Mouse (Mus musculus): ENCODE data around the gene Jam3. TPM values are rescaled to one million over a fixed set of nuclear protein-coding genes. Genes with fewer than 3 reads are reported as not detected.

Jam3 gene
- polyA plus RNA-seq, 1 experiment from 2014 or later = 70.0 TPM

GRCm38 (mm10) chr9:27074677-27075076, 80.5 kb downstream of the Jam3 start:
- no peaks in the 10 kb centered on the region for H3K9me3 ChIP-seq (ENCODE audit: control insufficient read depth, low read depth, low read length)
- no peaks in the 10 kb centered on the region for H3K27me3 ChIP-seq (ENCODE audit: control insufficient read depth, insufficient read depth, low read length)
- no peak for ATAC-seq (ENCODE audit: insufficient number of reproducible peaks, insufficient read depth, low FRiP score, low read depth)
- no peak overlapping the region for H3K9ac ChIP-seq (replicated peaks; ENCODE audit: low read depth, low read length)
- WGBS = 89% methylated on average over 1 of the region's 1 CpGs
- peaks cover 40% of the 10 kb centered on the region for H3K36me3 ChIP-seq (ENCODE audit: control insufficient read depth, insufficient read depth, low read length)
- no peak overlapping the region for H3K4me2 ChIP-seq (replicated peaks; ENCODE audit: low read depth, low read length)
- H3K4me3 ChIP-seq (ENCODE audit: low read depth, low read length) = no peak overlapping the region
- no peaks in the 10 kb centered on the region for H3K4me1 ChIP-seq (ENCODE audit: control insufficient read depth, insufficient read depth, low read length)
- no peak overlapping the region for H3K27ac ChIP-seq (ENCODE audit: low read length)

DNA sequence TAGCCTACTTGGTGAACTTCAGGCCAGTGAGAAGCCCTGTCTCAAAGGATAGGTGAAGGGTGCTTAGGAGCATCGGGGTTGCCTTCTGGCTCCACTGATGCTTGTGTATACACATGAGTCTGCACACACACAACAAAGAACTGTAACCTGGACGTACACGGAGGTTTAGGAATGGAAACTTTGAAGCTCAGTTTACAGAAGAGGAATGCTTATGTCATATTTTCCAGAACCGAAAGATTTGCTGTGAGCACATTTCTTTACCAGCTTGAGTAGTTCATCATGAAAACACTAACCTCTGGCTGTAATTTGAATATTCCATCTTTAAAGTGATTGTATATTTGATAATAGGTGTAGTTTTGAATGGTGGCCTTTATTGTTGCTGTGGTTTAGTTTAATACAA, 84.3 kb downstream of the Jam3 start:
- Histone ChIP-seq H3K9me3 (ENCODE audit: control insufficient read depth, low read depth, low read length) (no peaks in the 10 kb centered on the region), H3K27me3 (ENCODE audit: control insufficient read depth, insufficient read depth, low read length) (no peaks in the 10 kb centered on the region), H3K4me1 (ENCODE audit: control insufficient read depth, insufficient read depth, low read length) (no peaks in the 10 kb centered on the region), H3K36me3 (ENCODE audit: control insufficient read depth, insufficient read depth, low read length) (peaks cover 44% of the 10 kb centered on the region), H3K27ac (ENCODE audit: low read length) (no peak overlapping the region), H3K9ac (replicated peaks; ENCODE audit: low read depth, low read length) (no peak overlapping the region), H3K4me3 (ENCODE audit: low read depth, low read length) (no peak overlapping the region), H3K4me2 (replicated peaks; ENCODE audit: low read depth, low read length) (no peak overlapping the region)
- 80% methylated on average over 4 of the region's 4 CpGs for WGBS
- no peak for ATAC-seq (ENCODE audit: insufficient number of reproducible peaks, insufficient read depth, low FRiP score, low read depth)

DNA sequence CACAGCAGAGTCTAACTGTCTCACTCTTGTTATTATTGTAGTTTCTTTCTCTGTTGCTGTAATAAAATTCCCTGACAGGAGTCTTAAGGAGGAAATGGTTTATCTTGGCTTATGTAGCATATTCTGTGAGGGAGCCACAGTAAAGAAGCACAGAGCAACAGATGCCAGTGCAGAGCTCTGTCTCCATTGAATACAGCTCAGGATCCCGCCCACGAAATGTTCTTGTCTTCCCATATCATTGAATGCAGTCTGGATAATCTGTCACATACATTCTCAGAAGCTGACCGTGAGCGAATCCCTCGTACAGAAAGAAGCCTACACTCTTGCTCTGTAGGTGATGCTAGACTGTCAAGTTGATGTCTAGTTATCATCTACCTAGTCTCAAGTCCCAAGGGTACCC, 96.9 kb downstream of the Jam3 start:
- no peak overlapping the region for H3K27ac ChIP-seq (ENCODE audit: low read length)
- H3K4me1 ChIP-seq (ENCODE audit: control insufficient read depth, insufficient read depth, low read length) = no peaks in the 10 kb centered on the region
- no peak overlapping the region for H3K9ac ChIP-seq (replicated peaks; ENCODE audit: low read depth, low read length)
- no peak overlapping the region for H3K4me2 ChIP-seq (replicated peaks; ENCODE audit: low read depth, low read length)
- peaks cover 62% of the 10 kb centered on the region for H3K36me3 ChIP-seq (ENCODE audit: control insufficient read depth, insufficient read depth, low read length)
- H3K27me3 ChIP-seq (ENCODE audit: control insufficient read depth, insufficient read depth, low read length) = no peaks in the 10 kb centered on the region
- ATAC-seq (ENCODE audit: insufficient number of reproducible peaks, insufficient read depth, low FRiP score, low read depth) = no peak
- whole genome bisulfite sequencing = 90% methylated on average over 5 of the region's 5 CpGs
- no peaks in the 10 kb centered on the region for H3K9me3 ChIP-seq (ENCODE audit: control insufficient read depth, low read depth, low read length)
- H3K4me3 ChIP-seq (ENCODE audit: low read depth, low read length) = no peak overlapping the region

DNA sequence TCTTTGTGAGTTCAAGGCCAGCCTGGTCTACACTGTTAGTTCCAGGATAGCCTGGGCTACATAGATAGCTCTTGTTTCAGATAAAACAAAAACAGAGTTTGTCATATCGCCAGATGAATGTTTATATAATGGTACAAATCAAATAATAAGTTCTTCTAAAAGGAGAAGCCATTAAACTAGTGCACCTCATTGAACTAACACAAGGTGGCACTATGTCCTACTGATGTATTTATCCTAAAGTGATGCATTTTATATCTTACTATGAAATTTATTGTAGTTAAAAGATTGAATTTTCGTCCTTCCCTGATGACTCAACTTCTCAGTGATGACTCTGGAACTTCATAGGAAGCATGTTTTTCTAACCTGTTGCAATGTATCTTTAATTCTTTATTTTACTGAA, 105.7 kb downstream of the Jam3 start:
- no peak overlapping the region for H3K27ac ChIP-seq (ENCODE audit: low read length)
- H3K4me3 ChIP-seq (ENCODE audit: low read depth, low read length) = no peak overlapping the region
- WGBS = 81% methylated on average over 2 of the region's 2 CpGs
- H3K9ac ChIP-seq (replicated peaks; ENCODE audit: low read depth, low read length) = no peak overlapping the region
- ATAC-seq (ENCODE audit: insufficient number of reproducible peaks, insufficient read depth, low FRiP score, low read depth) = no peak
- no peaks in the 10 kb centered on the region for H3K4me1 ChIP-seq (ENCODE audit: control insufficient read depth, insufficient read depth, low read length)
- H3K9me3 ChIP-seq (ENCODE audit: control insufficient read depth, low read depth, low read length) = no peaks in the 10 kb centered on the region
- no peak overlapping the region for H3K4me2 ChIP-seq (replicated peaks; ENCODE audit: low read depth, low read length)
- H3K27me3 ChIP-seq (ENCODE audit: control insufficient read depth, insufficient read depth, low read length) = no peaks in the 10 kb centered on the region
- H3K36me3 ChIP-seq (ENCODE audit: control insufficient read depth, insufficient read depth, low read length) = peaks cover 74% of the 10 kb centered on the region

Other genes with a start within 250 kb of the Jam3 start
- gene Gm1110, start 232.3 kb downstream of the Jam3 start, polyA plus RNA-seq (2014; fragmentation: Nextera tagmentation; extraction: Ambion mirVana) = not detected in 2 replicates
- gene Acad8, start 155.9 kb downstream of the Jam3 start, polyA plus RNA-seq (2014; fragmentation: Nextera tagmentation; extraction: Ambion mirVana) = 47.4 and 47.9 TPM in 2 replicates
- 149 and 156 TPM in 2 replicates for gene Thyn1, start 155.7 kb downstream of the Jam3 start, polyA plus RNA-seq (2014; fragmentation: Nextera tagmentation; extraction: Ambion mirVana)
- 36.8 TPM in 2 replicates for gene Vps26b, start 125.4 kb downstream of the Jam3 start, polyA plus RNA-seq (2014; fragmentation: Nextera tagmentation; extraction: Ambion mirVana)
- 33.1 and 33.7 TPM in 2 replicates for gene Ncapd3, start 125.2 kb downstream of the Jam3 start, polyA plus RNA-seq (2014; fragmentation: Nextera tagmentation; extraction: Ambion mirVana)
- gene Igsf9b, start 143.8 kb upstream of the Jam3 start, polyA plus RNA-seq (2014; fragmentation: Nextera tagmentation; extraction: Ambion mirVana) = 5.9 and 6.0 TPM in 2 replicates
- not detected in 2 replicates for gene Spata19, start 241.4 kb upstream of the Jam3 start, polyA plus RNA-seq (2014; fragmentation: Nextera tagmentation; extraction: Ambion mirVana)

Data from stomach, embryonic 14.5 days (tissue).